Comparison of ENCODE assay signal across 7 mouse cellular contexts in genomic region chr5:139791227-139792158, GRCm38 (mm10). TPM values are rescaled to one million over a fixed set of nuclear protein-coding genes. Genes with fewer than 3 reads are reported as not detected.
DNase-seq lines count a peak whose midpoint lies in the region; ATAC-seq and TF ChIP-seq lines count a peak whose summit lies in the region.

TSS of gene Mafk (plus strand) at chr5:139791513.

- peak within 1 kb of the TSS; percentile 99 for H3K27ac ChIP-seq in intestine, postnatal 0 days (ENCODE audit: low read depth, low read length)
- H3K27ac ChIP-seq in midbrain, embryonic 12.5 days (replicated peaks), result peak within 1 kb of the TSS; percentile 15; the same call in 1 of the 2 replicates
- H3K27ac ChIP-seq in small intestine, adult 2 months (ENCODE audit: insufficient read depth, low read depth, low read length), result peak within 1 kb of the TSS; percentile 96

- intact Hi-C loops in left cerebral cortex, postnatal 4 days (cut with DNase I), result no loop called here

- peaks cover 4% of the 10 kb centered on the region; the same call in 1 of the 2 replicates for H3K36me3 ChIP-seq in intestine, postnatal 0 days (ENCODE audit: control insufficient read depth, insufficient read depth)
- no peaks in the 10 kb centered on the region for H3K36me3 ChIP-seq in midbrain, embryonic 12.5 days
- H3K36me3 ChIP-seq in small intestine, adult 2 months (ENCODE audit: control insufficient read depth, insufficient read depth, low read length), result no peaks in the 10 kb centered on the region

- TF ChIP-seq POLR2A in small intestine, adult 2 months (IDR thresholded peaks at IDR 0.05; ENCODE audit: low read depth, low read length), result peak; percentile 95

- ATAC-seq in intestine, postnatal 0 days, result peak; percentile 79
- peak; percentile 90 for ATAC-seq in midbrain, embryonic 12.5 days (ENCODE audit: low FRiP score, low read depth)

- peaks cover 19% of the 10 kb centered on the region for H3K4me1 ChIP-seq in intestine, postnatal 0 days (replicated peaks; ENCODE audit: control insufficient read depth, insufficient read depth, low read length)
- peaks cover 34% of the 10 kb centered on the region for H3K4me1 ChIP-seq in midbrain, embryonic 12.5 days
- peaks cover 37% of the 10 kb centered on the region for H3K4me1 ChIP-seq in small intestine, adult 2 months (ENCODE audit: control insufficient read depth, insufficient read depth, insufficient read length, low read length)

- DNase-seq in adrenal gland, adult 8-10 months, result peak; percentile 97
- peak; percentile 99 for DNase-seq in embryo, embryonic 9.5 days (ENCODE audit: extremely low spot score)
- no peak for DNase-seq in gonadal fat pad, adult 2 months (ENCODE audit: low read depth)
- peak; percentile 93 for DNase-seq in left cerebral cortex, postnatal 4 days

- TF ChIP-seq CTCF in intestine, postnatal 0 days (IDR thresholded peaks at IDR 0.05; ENCODE audit: low read depth), result peak; percentile 29
- TF ChIP-seq CTCF in small intestine, adult 2 months (IDR thresholded peaks at IDR 0.05; ENCODE audit: extremely low read depth, insufficient read length, insufficient replicate concordance, low read depth, low read length), result no peak

- no peaks in the 10 kb centered on the region for H3K9me3 ChIP-seq in intestine, postnatal 0 days (ENCODE audit: control insufficient read depth)
- no peaks in the 10 kb centered on the region for H3K9me3 ChIP-seq in midbrain, embryonic 12.5 days

- no peaks in the 10 kb centered on the region for H3K27me3 ChIP-seq in intestine, postnatal 0 days (replicated peaks; ENCODE audit: control insufficient read depth, insufficient read depth, low read length)
- H3K27me3 ChIP-seq in midbrain, embryonic 12.5 days, result peaks cover 42% of the 10 kb centered on the region
- no peaks in the 10 kb centered on the region for H3K27me3 ChIP-seq in small intestine, adult 2 months (ENCODE audit: control insufficient read depth, insufficient read depth, low read length)

- WGBS in intestine, postnatal 0 days, result under 1% methylated on average over 90 of the region's 92 CpGs
- WGBS in midbrain, embryonic 12.5 days, result under 1% methylated on average over 92 of the region's 92 CpGs
- WGBS in small intestine, adult 2 months, result under 1% methylated on average over 91 of the region's 92 CpGs

- peak within 1 kb of the TSS; percentile 84 for H3K9ac ChIP-seq in intestine, postnatal 0 days (ENCODE audit: low read depth, low read length)
- H3K9ac ChIP-seq in midbrain, embryonic 12.5 days (replicated peaks), result peak within 1 kb of the TSS; percentile 68

- H3K4me3 ChIP-seq in intestine, postnatal 0 days (ENCODE audit: low read depth, low read length), result peak within 1 kb of the TSS; percentile 65
- H3K4me3 ChIP-seq in midbrain, embryonic 12.5 days, result peak within 1 kb of the TSS; percentile 79
- peak within 1 kb of the TSS; percentile 85 for H3K4me3 ChIP-seq in small intestine, adult 2 months (ENCODE audit: low read depth, low read length)

- H3K4me2 ChIP-seq in intestine, postnatal 0 days (replicated peaks; ENCODE audit: low read depth), result peak within 1 kb of the TSS; percentile 96
- H3K4me2 ChIP-seq in midbrain, embryonic 12.5 days (replicated peaks), result peak within 1 kb of the TSS; percentile 92

RNA-seq across cellular contexts. Expression of gene Mafk, which starts in this region (rescaled TPM):
- 10 to 100 TPM; 28.7 to 45.0 (median 30.4) TPM for total RNA-seq in adrenal gland, adult 8-10 months (2022)
- polyA plus RNA-seq in gonadal fat pad, adult 2 months (2012; rRNA removed), result 15.7 and 17.3 TPM in 2 replicates
- 23.1 and 25.5 TPM in 2 replicates for polyA plus RNA-seq in intestine, postnatal 0 days (2015; fragmentation: Nextera tagmentation; extraction: Ambion mirVana)
- total RNA-seq in left cerebral cortex, postnatal 4 days (2021), result 10 to 100 TPM in 1 of 2 experiments, 1 to 10 TPM in 1; 8.4 to 11.1 TPM
- polyA plus RNA-seq in midbrain, embryonic 12.5 days (2016; fragmentation: Nextera tagmentation; extraction: Ambion mirVana), result 11.4 and 11.6 TPM in 2 replicates
- polyA plus RNA-seq in small intestine, adult 2 months (2012; rRNA removed), result 27.1 and 70.9 TPM in 2 replicates

Comparison
In these comparisons a context has a peak if more than half of its experiments do, and no peak if none do; other contexts are left out.
1. H3K27ac ChIP-seq: peak in every context shown above with its lines; median percentile 99 in intestine, postnatal 0 days; 96 in small intestine, adult 2 months; 15 in midbrain, embryonic 12.5 days.